Mouse (Mus musculus): Measurements from ENCODE around the gene Fosb. TPM values are rescaled to one million over a fixed set of nuclear protein-coding genes. Genes with fewer than 3 reads are reported as not detected.
A peak's percentile ranks its signal among the peaks of the same experiment; 100 is the strongest.

Gene Fosb
- polyA plus RNA-seq, 1 experiment from 2014 or later, result 0.08 TPM

GRCm38 (mm10) chr7:19343210-19343808, 33.5 kb upstream of the Fosb start:
- Histone ChIP-seq H3K4me1 (replicated peaks) (peaks cover 49% of the 10 kb centered on the region), H3K27ac (replicated peaks) (no peak overlapping the region), H3K9me3 (no peaks in the 10 kb centered on the region), H3K4me3 (no peak overlapping the region), H3K4me2 (peak overlapping the region; percentile 95; the same call in 1 of the 2 replicates), H3K36me3 (0 out of 2 replicates have a peak, but pooled peaks cover under 1% of the 10 kb centered on the region), H3K9ac (no peak overlapping the region), H3K27me3 (0 out of 2 replicates have a peak, but pooled peaks cover 14% of the 10 kb centered on the region)
- 2% methylated on average over 11 of the region's 11 CpGs for WGBS
- ATAC-seq (ENCODE audit: low FRiP score, low read depth), result no peak

- Histone ChIP-seq H3K27me3 (0 out of 2 replicates have a peak, but pooled peaks cover 14% of the 10 kb centered on the region), H3K4me1 (replicated peaks) (peaks cover 49% of the 10 kb centered on the region), H3K9me3 (no peaks in the 10 kb centered on the region), H3K27ac (replicated peaks) (no peak overlapping the region), H3K4me3 (peak overlapping the region; percentile 45), H3K36me3 (no peaks in the 10 kb centered on the region), H3K9ac (peak overlapping the region; percentile 45), H3K4me2 (peak overlapping the region; percentile 95)
- under 1% methylated on average over 27 of the region's 27 CpGs for WGBS
- no peak for ATAC-seq (ENCODE audit: low FRiP score, low read depth)
These were observed 32.7 kb upstream of the Fosb start for GRCm38 (mm10) chr7:19342481-19343027.

GRCm38 (mm10) chr7:19341761-19342409, 32.0 kb upstream of the Fosb start:
- Histone ChIP-seq H3K36me3 (no peaks in the 10 kb centered on the region), H3K27me3 (0 out of 2 replicates have a peak, but pooled peaks cover 14% of the 10 kb centered on the region), H3K27ac (replicated peaks) (no peak overlapping the region), H3K4me1 (replicated peaks) (peaks cover 49% of the 10 kb centered on the region), H3K9me3 (no peaks in the 10 kb centered on the region), H3K9ac (peak overlapping the region; percentile 45), H3K4me3 (peak overlapping the region; percentile 45), H3K4me2 (peak overlapping the region; percentile 95)
- ATAC-seq (ENCODE audit: low FRiP score, low read depth), result no peak
- WGBS, result under 1% methylated on average over 41 of the region's 41 CpGs

- H3K4me1 ChIP-seq (replicated peaks), result peaks cover 44% of the 10 kb centered on the region
- no peak overlapping the region for H3K27ac ChIP-seq (replicated peaks)
- no peak overlapping the region for H3K9ac ChIP-seq
- ATAC-seq (ENCODE audit: low FRiP score, low read depth), result no peak
- no peaks in the 10 kb centered on the region for H3K9me3 ChIP-seq
- peak overlapping the region; percentile 45 for H3K4me3 ChIP-seq
- WGBS, result 23% methylated on average over 10 of the region's 10 CpGs
- no peaks in the 10 kb centered on the region for H3K36me3 ChIP-seq
- 0 out of 2 replicates have a peak, but pooled peaks cover 14% of the 10 kb centered on the region for H3K27me3 ChIP-seq
- H3K4me2 ChIP-seq, result peak overlapping the region; percentile 95
These were observed 31.4 kb upstream of the Fosb start for GRCm38 (mm10) chr7:19341250-19341649.

GRCm38 (mm10) chr7:19338596-19338995, 28.7 kb upstream of the Fosb start:
- Histone ChIP-seq H3K9ac (no peak overlapping the region), H3K27me3 (0 out of 2 replicates have a peak, but pooled peaks cover 14% of the 10 kb centered on the region), H3K4me2 (no peak overlapping the region), H3K9me3 (no peaks in the 10 kb centered on the region), H3K4me3 (no peak overlapping the region), H3K36me3 (no peaks in the 10 kb centered on the region), H3K27ac (replicated peaks) (no peak overlapping the region), H3K4me1 (replicated peaks) (peaks cover 27% of the 10 kb centered on the region)
- ATAC-seq (ENCODE audit: low FRiP score, low read depth), result no peak
- 76% methylated on average over 7 of the region's 7 CpGs for WGBS

- no peak overlapping the region for H3K9ac ChIP-seq
- H3K36me3 ChIP-seq, result no peaks in the 10 kb centered on the region
- 0 out of 2 replicates have a peak, but pooled peaks cover 14% of the 10 kb centered on the region for H3K27me3 ChIP-seq
- no peak overlapping the region for H3K4me2 ChIP-seq
- no peak overlapping the region for H3K4me3 ChIP-seq
- WGBS, result 63% methylated on average over 2 of the region's 2 CpGs
- H3K27ac ChIP-seq (replicated peaks), result no peak overlapping the region
- peaks cover 25% of the 10 kb centered on the region for H3K4me1 ChIP-seq (replicated peaks)
- no peaks in the 10 kb centered on the region for H3K9me3 ChIP-seq
- no peak for ATAC-seq (ENCODE audit: low FRiP score, low read depth)
These were observed 28.2 kb upstream of the Fosb start for GRCm38 (mm10) chr7:19338060-19338459.

- H3K4me1 ChIP-seq (replicated peaks), result peaks cover 19% of the 10 kb centered on the region
- ATAC-seq (ENCODE audit: low FRiP score, low read depth), result no peak
- no peaks in the 10 kb centered on the region for H3K36me3 ChIP-seq
- WGBS, result 69% methylated on average over 10 of the region's 10 CpGs
- no peak overlapping the region for H3K4me2 ChIP-seq
- 0 out of 2 replicates have a peak, but pooled peaks cover 13% of the 10 kb centered on the region for H3K27me3 ChIP-seq
- H3K9ac ChIP-seq, result no peak overlapping the region
- no peaks in the 10 kb centered on the region for H3K9me3 ChIP-seq
- no peak overlapping the region for H3K27ac ChIP-seq (replicated peaks)
- H3K4me3 ChIP-seq, result no peak overlapping the region
These were observed 27.3 kb upstream of the Fosb start for GRCm38 (mm10) chr7:19337122-19337521.

- Histone ChIP-seq H3K27ac (replicated peaks) (no peak overlapping the region), H3K27me3 (no peaks in the 10 kb centered on the region), H3K4me1 (replicated peaks) (peaks cover 12% of the 10 kb centered on the region), H3K4me2 (no peak overlapping the region), H3K36me3 (no peaks in the 10 kb centered on the region), H3K9me3 (no peaks in the 10 kb centered on the region), H3K9ac (no peak overlapping the region), H3K4me3 (no peak overlapping the region)
- WGBS, result 45% methylated on average over 3 of the region's 3 CpGs
- ATAC-seq (ENCODE audit: low FRiP score, low read depth), result no peak
These were observed 25.7 kb upstream of the Fosb start for GRCm38 (mm10) chr7:19335583-19335982.

GRCm38 (mm10) chr7:19332709-19333352, 23.0 kb upstream of the Fosb start:
- Histone ChIP-seq H3K4me2 (peak overlapping the region; percentile 94), H3K27me3 (no peaks in the 10 kb centered on the region), H3K27ac (replicated peaks) (peak overlapping the region; percentile 81), H3K4me1 (replicated peaks) (peaks cover 12% of the 10 kb centered on the region), H3K9ac (peak overlapping the region; percentile 88), H3K4me3 (peak overlapping the region; percentile 64), H3K36me3 (no peaks in the 10 kb centered on the region), H3K9me3 (no peaks in the 10 kb centered on the region)
- ATAC-seq (ENCODE audit: low FRiP score, low read depth), result peak; percentile 62
- under 1% methylated on average over 51 of the region's 52 CpGs for WGBS

GRCm38 (mm10) chr7:19331910-19332309, 22.1 kb upstream of the Fosb start:
- H3K36me3 ChIP-seq, result no peaks in the 10 kb centered on the region
- ATAC-seq (ENCODE audit: low FRiP score, low read depth), result no peak
- H3K4me3 ChIP-seq, result no peak overlapping the region
- no peak overlapping the region for H3K9ac ChIP-seq
- WGBS, result 75% methylated on average over 2 of the region's 2 CpGs
- H3K4me1 ChIP-seq (replicated peaks), result peaks cover 20% of the 10 kb centered on the region
- no peak overlapping the region for H3K27ac ChIP-seq (replicated peaks)
- H3K9me3 ChIP-seq, result no peaks in the 10 kb centered on the region
- no peaks in the 10 kb centered on the region for H3K27me3 ChIP-seq
- H3K4me2 ChIP-seq, result no peak overlapping the region

- no peaks in the 10 kb centered on the region for H3K27me3 ChIP-seq
- H3K9ac ChIP-seq, result no peak overlapping the region
- no peak overlapping the region for H3K4me2 ChIP-seq
- H3K4me3 ChIP-seq, result no peak overlapping the region
- no peak overlapping the region for H3K27ac ChIP-seq (replicated peaks)
- ATAC-seq (ENCODE audit: low FRiP score, low read depth), result no peak
- H3K9me3 ChIP-seq, result no peaks in the 10 kb centered on the region
- H3K36me3 ChIP-seq, result no peaks in the 10 kb centered on the region
- H3K4me1 ChIP-seq (replicated peaks), result peaks cover 29% of the 10 kb centered on the region
These were observed 18.6 kb upstream of the Fosb start for GRCm38 (mm10) chr7:19328425-19328824.

- H3K4me3 ChIP-seq, result no peak overlapping the region
- H3K36me3 ChIP-seq, result no peaks in the 10 kb centered on the region
- H3K27ac ChIP-seq (replicated peaks), result no peak overlapping the region
- peaks cover 27% of the 10 kb centered on the region for H3K4me1 ChIP-seq (replicated peaks)
- H3K9me3 ChIP-seq, result no peaks in the 10 kb centered on the region
- ATAC-seq (ENCODE audit: low FRiP score, low read depth), result no peak
- no peaks in the 10 kb centered on the region for H3K27me3 ChIP-seq
- 0 out of 2 replicates have a peak overlapping the region, but pooled peaks have one; percentile 36 for H3K9ac ChIP-seq
- peak overlapping the region; percentile 69 for H3K4me2 ChIP-seq
- WGBS, result 85% methylated on average over 5 of the region's 5 CpGs
These were observed 17.9 kb upstream of the Fosb start for GRCm38 (mm10) chr7:19327782-19328181.
